Mouse (Mus musculus) layer of hippocampus, adult 9-11 months (tissue): ENCODE results near the gene Abcb1a.
"Not testable (repeated sequence)": the region's sequence is repeated elsewhere in the genome, so short reads cannot be mapped to it uniquely, and the experiment has no call there.

Experiments
- DNase-seq: peaks from one replicate; pipeline ENCODE4 v3.0.0; 2022

The Abcb1a gene

DNA sequence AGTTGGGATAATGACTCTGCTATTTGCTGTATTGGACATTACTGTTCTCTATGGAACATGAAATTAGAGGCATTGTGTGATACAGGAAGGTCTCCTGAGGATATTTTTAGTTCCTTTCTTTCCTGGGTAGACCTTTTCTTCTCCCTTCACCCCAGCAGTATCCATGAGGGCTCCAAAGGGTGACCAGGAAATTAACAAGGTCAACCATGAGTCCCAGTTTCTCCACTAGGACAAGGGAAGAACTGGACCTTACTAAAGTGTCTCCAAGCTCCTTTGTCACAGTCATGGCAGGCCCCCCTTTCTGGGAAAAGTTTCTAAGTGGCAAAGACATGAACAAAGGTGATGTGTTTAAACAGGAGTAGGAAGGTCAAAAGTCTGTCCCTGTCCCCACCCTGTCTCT lies 72.8 kb downstream of the Abcb1a start:
- no peak for DNase-seq

DNA sequence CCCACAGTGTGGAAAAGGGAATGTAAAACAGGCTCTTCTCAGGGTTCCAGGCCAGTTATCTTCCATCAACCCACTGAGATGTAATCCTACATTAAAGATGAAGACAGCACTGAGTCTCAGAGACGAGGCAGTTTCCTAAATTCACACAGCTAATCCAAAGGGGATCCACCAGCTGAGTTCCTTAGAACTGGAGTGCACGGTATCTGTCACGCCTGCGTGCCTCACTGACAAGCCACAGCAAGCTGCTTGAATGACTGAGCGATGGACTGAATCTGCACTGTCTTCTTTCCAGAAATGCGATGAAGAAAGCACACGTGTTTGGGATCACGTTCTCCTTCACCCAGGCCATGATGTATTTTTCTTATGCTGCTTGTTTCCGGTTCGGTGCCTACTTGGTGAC lies 73.4 kb downstream of the Abcb1a start:
- DNase-seq, result not testable (repeated sequence)

DNA sequence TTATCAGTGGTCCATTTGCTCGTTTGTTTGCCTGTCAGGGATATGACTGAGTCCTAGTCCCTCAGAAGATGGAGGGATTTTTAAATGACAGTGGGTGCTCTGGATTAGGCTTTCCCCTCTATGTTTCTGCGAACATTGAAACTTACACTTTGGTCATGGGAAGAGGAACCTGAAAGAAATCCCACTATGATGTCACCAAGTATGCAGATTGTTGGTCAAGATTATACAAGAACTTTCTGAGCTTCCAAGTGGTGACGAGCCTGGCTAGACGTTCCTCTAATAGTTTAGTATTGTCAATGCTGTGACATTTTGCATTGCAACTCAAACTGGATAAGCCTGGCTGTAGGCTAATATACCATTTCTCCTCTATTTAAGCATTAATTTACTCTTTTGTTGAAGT lies 76.5 kb downstream of the Abcb1a start:
- no peak for DNase-seq

DNA sequence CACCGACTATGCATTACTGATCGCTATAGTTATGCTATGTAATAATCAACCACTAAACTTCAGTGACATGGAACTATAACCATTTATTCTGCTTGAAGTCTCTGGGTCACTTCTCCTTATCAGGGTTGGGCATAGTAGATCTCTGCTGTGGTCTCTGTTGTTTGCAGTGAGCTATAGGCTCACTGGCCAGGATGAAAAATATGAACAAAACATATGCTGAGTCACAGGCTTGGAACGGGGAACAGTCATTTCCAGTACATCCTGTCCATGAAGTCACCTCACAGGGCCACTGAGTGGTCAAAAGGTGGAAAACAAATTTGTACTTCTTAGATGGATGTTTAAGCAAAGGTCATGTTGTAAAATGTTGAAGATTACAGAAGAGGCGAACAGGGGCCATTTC lies 77.2 kb downstream of the Abcb1a start:
- DNase-seq, result no peak

DNA sequence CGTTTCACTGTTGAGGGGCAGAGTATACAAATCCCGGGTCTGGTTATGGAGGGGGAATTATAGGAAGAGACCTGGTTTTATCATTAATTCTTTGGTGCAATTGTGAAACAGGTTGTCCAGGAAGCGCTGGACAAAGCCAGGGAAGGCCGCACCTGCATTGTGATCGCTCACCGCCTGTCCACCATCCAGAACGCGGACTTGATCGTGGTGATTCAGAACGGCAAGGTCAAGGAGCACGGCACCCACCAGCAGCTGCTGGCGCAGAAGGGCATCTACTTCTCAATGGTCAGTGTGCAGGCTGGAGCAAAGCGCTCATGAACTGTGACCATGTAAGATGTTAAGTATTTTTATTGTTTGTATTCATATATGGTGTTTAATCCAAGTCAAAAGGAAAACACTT lies 87.4 kb downstream of the Abcb1a start:
- DNase-seq, result not testable (repeated sequence)

DNA sequence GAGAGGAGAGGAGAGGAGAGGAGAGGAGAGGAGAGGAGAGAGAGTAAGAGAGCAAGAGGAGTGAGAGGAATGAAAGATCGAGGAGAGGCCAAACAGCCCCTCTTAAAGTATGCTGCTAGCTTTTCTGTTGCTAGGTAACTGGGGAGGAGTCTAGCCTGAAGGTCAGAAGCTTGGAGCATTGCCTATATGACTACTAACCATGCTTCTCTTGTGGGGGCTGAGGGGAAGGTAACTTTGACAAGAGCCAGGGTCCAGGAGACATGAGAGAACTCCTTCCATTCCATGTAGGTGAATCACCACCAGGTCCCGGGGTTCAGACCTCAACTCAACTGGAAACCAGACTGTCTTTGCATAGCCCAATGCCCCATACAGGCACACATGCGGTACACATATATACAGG lies 113.0 kb downstream of the Abcb1a start:
- DNase-seq, result no peak

DNA sequence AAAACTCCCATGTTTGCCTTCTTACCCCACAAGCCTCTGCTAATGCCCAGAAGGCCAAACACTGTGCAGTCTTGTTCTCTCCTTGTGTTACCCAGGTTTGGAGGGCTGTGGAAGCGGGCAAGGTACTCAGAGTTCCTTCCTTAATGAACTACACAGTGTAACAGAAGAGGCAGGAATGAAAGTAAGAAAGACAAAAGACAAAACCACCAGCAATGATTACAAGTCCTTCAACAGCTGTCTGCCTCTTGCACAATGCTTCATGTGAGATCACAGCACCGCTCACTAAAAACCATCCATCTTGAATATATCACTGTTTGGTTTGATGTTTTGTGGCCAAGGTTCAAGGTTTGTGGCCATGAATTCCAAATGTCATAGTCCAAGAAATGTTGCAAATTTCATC lies 118.4 kb downstream of the Abcb1a start:
- DNase-seq, result no peak

DNA sequence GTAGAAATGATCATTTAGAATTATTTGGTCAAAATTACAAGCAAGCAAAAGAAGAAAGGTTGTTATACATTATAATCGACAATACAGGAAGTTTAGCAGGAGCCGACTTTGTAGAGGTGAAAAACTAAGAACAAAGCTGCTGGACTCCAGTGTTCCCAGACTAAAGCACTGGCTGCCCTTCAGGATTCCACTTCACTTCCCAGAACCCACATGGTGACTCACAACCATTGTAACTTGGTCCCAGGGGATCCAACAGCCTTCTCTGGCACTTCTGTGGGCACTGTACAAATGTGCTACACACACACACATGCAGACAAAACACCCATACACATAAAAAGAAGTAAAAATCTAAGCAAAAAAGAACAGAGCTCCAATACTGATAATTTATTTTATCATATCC lies 118.9 kb downstream of the Abcb1a start:
- no peak for DNase-seq

DNA sequence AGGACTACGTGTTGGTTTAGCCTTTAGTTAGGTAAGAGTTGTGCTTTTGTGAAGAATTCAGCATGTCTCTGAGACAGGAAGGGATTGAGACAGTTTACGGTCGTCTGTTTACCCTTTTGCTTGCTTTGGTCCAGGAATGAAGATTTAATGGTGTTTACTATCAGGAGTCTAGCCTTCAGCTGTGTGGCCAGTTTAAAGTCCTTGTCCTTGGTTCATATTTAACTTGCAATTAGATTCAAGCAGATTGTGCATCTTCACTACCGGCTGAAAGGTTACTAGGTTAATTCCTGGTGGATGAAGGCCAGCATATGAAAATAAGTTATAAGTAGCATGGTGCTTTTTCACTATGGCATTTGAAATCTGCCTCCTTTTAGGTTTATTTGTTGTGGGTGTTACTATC lies 132.4 kb downstream of the Abcb1a start:
- DNase-seq, result no peak
